Mouse (Mus musculus) heart, postnatal 25 days (tissue): Measurements from ENCODE around the gene Cryzl2. TPM values are rescaled to one million over a fixed set of nuclear protein-coding genes. Genes with fewer than 3 reads are reported as not detected.

Source experiments
- DNase-seq: peaks from one replicate; pipeline ENCODE4 v3.0.0; 2022; ENCODE audit warnings: low spot score
- intact Hi-C: fragments of 180-260 bp; cut with DNase I; formaldehyde crosslinking; loops from one replicate; pipeline ENCODE4 v1.15.1; 2025
- total RNA-seq, 2 experiments: library from RNA; stranded (reverse); gene quantifications; 2 replicates each; pipeline ENCODE4 v1.2.3; 2021

Cryzl2 gene
- total RNA-seq, 2 experiments from 2014 or later, result 8.4 to 10.3 TPM

GRCm38 (mm10) chr1:157516838-157517808 is 58.7 kb downstream of the Cryzl2 start:
- DNase-seq, result no peak
- intact Hi-C loops, result no loop called here

- DNase-seq, result peak; percentile 5
- intact Hi-C loops, result no loop called here
These were observed 59.7 kb downstream of the Cryzl2 start for GRCm38 (mm10) chr1:157518111-157518523.

GRCm38 (mm10) chr1:157519396-157519795 is 61.0 kb downstream of the Cryzl2 start:
- DNase-seq, result no peak
- intact Hi-C loops, result no loop called here

- intact Hi-C loops, result no loop called here
- no peak for DNase-seq
These were observed 63.9 kb downstream of the Cryzl2 start for GRCm38 (mm10) chr1:157522322-157522721.

GRCm38 (mm10) chr1:157524775-157525174 is 66.4 kb downstream of the Cryzl2 start:
- DNase-seq, result no peak
- intact Hi-C loops, result no loop called here

GRCm38 (mm10) chr1:157525692-157526354 is 67.4 kb downstream of the Cryzl2 start:
- no peak for DNase-seq
- intact Hi-C loops, result no loop called here

- intact Hi-C loops, result no loop called here
- no peak for DNase-seq
These were observed 68.2 kb downstream of the Cryzl2 start for GRCm38 (mm10) chr1:157526625-157527024.

GRCm38 (mm10) chr1:157532826-157533460 is 74.6 kb downstream of the Cryzl2 start:
- DNase-seq, result no peak
- intact Hi-C loops, result loop anchor here (10.0 kb wide), 3 partner anchors 398 to 788 kb away; no protein-coding TSS in a partner anchor

GRCm38 (mm10) chr1:157535571-157535970 is 77.2 kb downstream of the Cryzl2 start:
- intact Hi-C loops, result loop anchor here (5.0 to 10.0 kb wide), 5 partner anchors 78 to 791 kb away; partner anchors contain the start of gene Cryzl2

GRCm38 (mm10) chr1:157536471-157536870 is 78.1 kb downstream of the Cryzl2 start:
- intact Hi-C loops, result loop anchor here (2.0 to 10.0 kb wide), 6 partner anchors 79 to 792 kb away; partner anchors contain the start of gene Cryzl2
- no peak for DNase-seq

More at GRCm38 (mm10) chr1:157535571-157535970, 77.2 kb downstream of the Cryzl2 start:
- no peak for DNase-seq

GRCm38 (mm10) chr1:157537636-157538035 is 79.3 kb downstream of the Cryzl2 start:
- intact Hi-C loops, result loop anchor here (2.0 to 10.0 kb wide), 6 partner anchors 80 to 793 kb away; partner anchors contain the start of gene Cryzl2
- DNase-seq, result no peak

Other genes with a start within 250 kb of the Cryzl2 start
- gene Rasal2, start 46.0 kb upstream of the Cryzl2 start, total RNA-seq, result 10 to 100 TPM; 21.6 to 34.8 TPM
- 1 to 10 TPM in 1 of 2 experiments, under 1 TPM in 1; 0.98 to 1.4 TPM for gene Sec16b, start 48.2 kb downstream of the Cryzl2 start, total RNA-seq